In genomic region chr11:106179711-106180448, GRCm38 (mm10) we compare ENCODE assay signal across 16 mouse cellular contexts. TPM values are rescaled to one million over a fixed set of nuclear protein-coding genes. Genes with fewer than 3 reads are reported as not detected.
DNase-seq lines count a peak whose midpoint lies in the region; ATAC-seq and TF ChIP-seq lines count a peak whose summit lies in the region.
"Had no signal": no experiment of that assay in that cellular context is flagged by ENCODE, and none has a peak within 500 bp of the region (broad histone marks: within the 10 kb centered on the region; RNA-seq: fewer than 3 reads in every experiment).

No protein-coding gene starts in this region.

- ATAC-seq in inflammation-experienced regulatory T-cells, adult 6 months: no peak
- no peak for ATAC-seq in kidney, embryonic 16.5 days (ENCODE audit: low FRiP score, low TSS enrichment)
- no peak for ATAC-seq in heart, embryonic 12.5 days (ENCODE audit: insufficient number of reproducible peaks, low FRiP score)
- ATAC-seq: forebrain, embryonic 15.5 days; intestine, postnatal 0 days; liver, embryonic 12.5 days had no signal

- WGBS in spleen, adult 2 months: 80% methylated on average over 7 of the region's 7 CpGs
- 80% methylated on average over 7 of the region's 7 CpGs for WGBS in kidney, embryonic 16.5 days
- WGBS in heart, embryonic 12.5 days: 64% methylated on average over 7 of the region's 7 CpGs

- peaks cover 6% of the 10 kb centered on the region; the same call in 1 of the 2 replicates for H3K4me1 ChIP-seq in spleen, adult 2 months (ENCODE audit: control insufficient read depth, insufficient read depth, insufficient read length)
- peaks cover 8% of the 10 kb centered on the region for H3K4me1 ChIP-seq in cortical plate, adult 2 months (ENCODE audit: control insufficient read depth, insufficient read depth, low read length)
- no peaks in the 10 kb centered on the region for H3K4me1 ChIP-seq in kidney, embryonic 16.5 days (ENCODE audit: insufficient read depth, low read length)
- H3K4me1 ChIP-seq in heart, embryonic 12.5 days (replicated peaks): 0 out of 2 replicates have a peak, but pooled peaks cover 4% of the 10 kb centered on the region
- H3K4me1 ChIP-seq: forebrain, embryonic 15.5 days had no signal

- no peaks in the 10 kb centered on the region for H3K9me3 ChIP-seq in kidney, embryonic 16.5 days (ENCODE audit: low read length)
- no peaks in the 10 kb centered on the region for H3K9me3 ChIP-seq in heart, embryonic 12.5 days (replicated peaks)
- H3K9me3 ChIP-seq: forebrain, embryonic 15.5 days; hindbrain, embryonic 10.5 days; liver, embryonic 12.5 days had no signal

- H3K27me3 ChIP-seq in spleen, adult 2 months (ENCODE audit: control insufficient read depth, insufficient read depth, low read length): no peaks in the 10 kb centered on the region
- no peaks in the 10 kb centered on the region for H3K27me3 ChIP-seq in kidney, embryonic 16.5 days (ENCODE audit: insufficient read depth, low read length)
- no peaks in the 10 kb centered on the region for H3K27me3 ChIP-seq in heart, embryonic 12.5 days (replicated peaks)
- H3K27me3 ChIP-seq: forebrain, embryonic 15.5 days; liver, embryonic 12.5 days had no signal

- TF ChIP-seq POLR2A in spleen, adult 2 months (IDR thresholded peaks at IDR 0.05; ENCODE audit: low read depth, low read length): no peak
- peak; percentile 50 for TF ChIP-seq POLR2A in cortical plate, adult 2 months (IDR thresholded peaks at IDR 0.05; ENCODE audit: extremely low read depth, insufficient read depth, low read length)

- H3K9ac ChIP-seq in kidney, embryonic 16.5 days (replicated peaks; ENCODE audit: low read length): no peak overlapping the region
- no peak overlapping the region for H3K9ac ChIP-seq in heart, embryonic 12.5 days
- H3K9ac ChIP-seq: forebrain, embryonic 15.5 days; liver, embryonic 12.5 days had no signal

- no peak for TF ChIP-seq CTCF in spleen, adult 2 months (IDR thresholded peaks at IDR 0.05; ENCODE audit: extremely low read depth, insufficient read depth, insufficient read length, insufficient replicate concordance)
- no peak for TF ChIP-seq CTCF in cortical plate, adult 2 months (IDR thresholded peaks at IDR 0.05; ENCODE audit: extremely low read depth, insufficient read depth, low read length)

- DNase-seq in layer of hippocampus, adult 18-20 months (ENCODE audit: low spot score in 2 of 2): peak; percentile 52 to 73
- DNase-seq in layer of hippocampus, adult 11-12 months (ENCODE audit: low spot score): no peak
- no peak for DNase-seq in spleen, adult 2 months (ENCODE audit: low read depth in 1 of 2, low spot score in 2 of 2)
- DNase-seq in spleen, postnatal 4 days (ENCODE audit: low spot score in 2 of 2): no peak
- DNase-seq: lung, postnatal 36 days had no signal

- H3K27ac ChIP-seq in spleen, adult 2 months (ENCODE audit: insufficient read depth, low read length): peak overlapping the region; percentile 41
- H3K27ac ChIP-seq in cortical plate, adult 2 months (ENCODE audit: insufficient read depth, low read length): peak overlapping the region; percentile 65; the same call in 1 of the 2 replicates
- H3K27ac ChIP-seq in kidney, embryonic 16.5 days (ENCODE audit: low read length): no peak overlapping the region
- H3K27ac ChIP-seq in heart, embryonic 12.5 days (ENCODE audit: poor library complexity, severe bottlenecking): no peak overlapping the region
- H3K27ac ChIP-seq: forebrain, embryonic 15.5 days; hindbrain, embryonic 10.5 days; liver, embryonic 12.5 days had no signal

- peaks cover 3% of the 10 kb centered on the region for H3K36me3 ChIP-seq in spleen, adult 2 months (ENCODE audit: control insufficient read depth, insufficient read depth, low read length)
- 0 out of 2 replicates have a peak, but pooled peaks cover 7% of the 10 kb centered on the region for H3K36me3 ChIP-seq in kidney, embryonic 16.5 days (ENCODE audit: insufficient read depth, low read length)
- H3K36me3 ChIP-seq in heart, embryonic 12.5 days: peaks cover 8% of the 10 kb centered on the region

- H3K4me2 ChIP-seq in kidney, embryonic 16.5 days (replicated peaks; ENCODE audit: low read depth, low read length): no peak overlapping the region
- no peak overlapping the region for H3K4me2 ChIP-seq in heart, embryonic 12.5 days
- H3K4me2 ChIP-seq: forebrain, embryonic 15.5 days; liver, embryonic 12.5 days had no signal

- no peak overlapping the region for H3K4me3 ChIP-seq in spleen, adult 2 months (ENCODE audit: extremely low read depth, insufficient read depth, insufficient read length)
- no peak overlapping the region for H3K4me3 ChIP-seq in cortical plate, adult 2 months (ENCODE audit: insufficient read depth, low read length)
- H3K4me3 ChIP-seq in kidney, embryonic 16.5 days (ENCODE audit: low read length): no peak overlapping the region
- H3K4me3 ChIP-seq in heart, embryonic 12.5 days: no peak overlapping the region
- H3K4me3 ChIP-seq: forebrain, embryonic 15.5 days; hindbrain, embryonic 10.5 days; liver, embryonic 12.5 days had no signal

RNA-seq across cellular contexts. Expression of gene Limd2, which starts 19.2 kb away (rescaled TPM):
- 100 to 1,000 TPM; 144 to 147 TPM for total RNA-seq in layer of hippocampus, adult 18-20 months (2021)
- polyA plus RNA-seq in spleen, adult 2 months (2012; rRNA removed): 305 and 309 TPM in 2 replicates
- 86.0 and 102 TPM in 2 replicates for polyA plus RNA-seq in cortical plate, adult 2 months (2012; rRNA removed)
- polyA plus RNA-seq in inflammation-experienced regulatory T-cells, adult 6 months (2017; shearing (Covaris generic)): 100 to 1,000 TPM; 535 to 666 (median 652) TPM
- 207 and 214 TPM in 2 replicates for polyA plus RNA-seq in kidney, embryonic 16.5 days (2015; fragmentation: Nextera tagmentation; extraction: Ambion mirVana)
- 125 and 135 TPM in 2 replicates for polyA plus RNA-seq in heart, embryonic 12.5 days (2016; fragmentation: Nextera tagmentation; extraction: Ambion mirVana)

RNA-seq across cellular contexts. Expression of gene Gm10840, which starts 19.2 kb away (rescaled TPM):
- 1 to 10 TPM in 1 of 2 experiments, not detected in 1; 1.4 TPM for total RNA-seq in layer of hippocampus, adult 18-20 months (2021)
- polyA plus RNA-seq in spleen, adult 2 months (2012; rRNA removed): 0.72 TPM in 1 of 2 replicates, not detected in the other
- not detected in 2 replicates for polyA plus RNA-seq in cortical plate, adult 2 months (2012; rRNA removed)
- not detected for polyA plus RNA-seq in inflammation-experienced regulatory T-cells, adult 6 months (2017; shearing (Covaris generic))
- not detected in 2 replicates for polyA plus RNA-seq in kidney, embryonic 16.5 days (2015; fragmentation: Nextera tagmentation; extraction: Ambion mirVana)
- polyA plus RNA-seq in heart, embryonic 12.5 days (2016; fragmentation: Nextera tagmentation; extraction: Ambion mirVana): not detected in 2 replicates
- total RNA-seq: monocyte, adult 5-6 weeks had no signal
- polyA plus RNA-seq: brain, embryonic 14.5 days; intestine, postnatal 0 days; large intestine, adult 2 months; liver, embryonic 12.5 days had no signal

RNA-seq across cellular contexts. Expression of gene Strada, which starts 22.1 kb away (rescaled TPM):
- 10 to 100 TPM; 26.6 to 29.2 TPM for total RNA-seq in layer of hippocampus, adult 18-20 months (2021)
- polyA plus RNA-seq in spleen, adult 2 months (2012; rRNA removed): 32.6 and 36.7 TPM in 2 replicates
- polyA plus RNA-seq in cortical plate, adult 2 months (2012; rRNA removed): 51.9 and 55.2 TPM in 2 replicates
- polyA plus RNA-seq in inflammation-experienced regulatory T-cells, adult 6 months (2017; shearing (Covaris generic)): 10 to 100 TPM; 28.1 to 45.4 (median 37.4) TPM
- 32.1 and 33.3 TPM in 2 replicates for polyA plus RNA-seq in kidney, embryonic 16.5 days (2015; fragmentation: Nextera tagmentation; extraction: Ambion mirVana)
- polyA plus RNA-seq in heart, embryonic 12.5 days (2016; fragmentation: Nextera tagmentation; extraction: Ambion mirVana): 22.4 and 22.6 TPM in 2 replicates

RNA-seq across cellular contexts. Expression of gene Ccdc47, which starts 36.3 kb away (rescaled TPM):
- total RNA-seq in layer of hippocampus, adult 18-20 months (2021): 100 to 1,000 TPM in 1 of 2 experiments, 10 to 100 TPM in 1; 96.3 to 100 TPM
- polyA plus RNA-seq in spleen, adult 2 months (2012; rRNA removed): 7.0 and 7.3 TPM in 2 replicates
- polyA plus RNA-seq in cortical plate, adult 2 months (2012; rRNA removed): 68.3 and 83.3 TPM in 2 replicates
- polyA plus RNA-seq in inflammation-experienced regulatory T-cells, adult 6 months (2017; shearing (Covaris generic)): 10 to 100 TPM; 77.0 to 93.9 (median 77.0) TPM
- 96.0 and 101 TPM in 2 replicates for polyA plus RNA-seq in kidney, embryonic 16.5 days (2015; fragmentation: Nextera tagmentation; extraction: Ambion mirVana)
- polyA plus RNA-seq in heart, embryonic 12.5 days (2016; fragmentation: Nextera tagmentation; extraction: Ambion mirVana): 90.3 and 93.1 TPM in 2 replicates

RNA-seq across cellular contexts. Expression of gene Ddx42, which starts 36.8 kb away (rescaled TPM):
- 10 to 100 TPM; 65.8 to 68.2 TPM for total RNA-seq in layer of hippocampus, adult 18-20 months (2021)
- 7.1 and 7.4 TPM in 2 replicates for polyA plus RNA-seq in spleen, adult 2 months (2012; rRNA removed)
- polyA plus RNA-seq in cortical plate, adult 2 months (2012; rRNA removed): 41.6 and 43.7 TPM in 2 replicates
- 10 to 100 TPM; 55.6 to 92.5 (median 83.3) TPM for polyA plus RNA-seq in inflammation-experienced regulatory T-cells, adult 6 months (2017; shearing (Covaris generic))
- 81.5 and 88.1 TPM in 2 replicates for polyA plus RNA-seq in kidney, embryonic 16.5 days (2015; fragmentation: Nextera tagmentation; extraction: Ambion mirVana)
- polyA plus RNA-seq in heart, embryonic 12.5 days (2016; fragmentation: Nextera tagmentation; extraction: Ambion mirVana): 59.1 and 60.7 TPM in 2 replicates

Comparison
In these comparisons a context has a peak if more than half of its experiments do, and no peak if none do; other contexts are left out.
1. DNase-seq: peak in layer of hippocampus, adult 18-20 months (2 of 2); none in layer of hippocampus, adult 11-12 months (single experiment), spleen, adult 2 months (0 of 2) and spleen, postnatal 4 days (0 of 2).
2. H3K27ac ChIP-seq: peak in spleen, adult 2 months (single experiment) and cortical plate, adult 2 months (single experiment); none in kidney, embryonic 16.5 days (single experiment) and heart, embryonic 12.5 days (single experiment).